Mouse (Mus musculus) liver, embryonic 14.5 days (tissue): ENCODE results near the gene AI413582.

ENCODE experiments used
- CTCF ChIP-seq: IDR thresholded peaks from 2 replicates; pipeline ENCODE4 v1.5.1; 2016; ENCODE audit warnings: antibody characterized with exemption, low read depth, control low read depth
- EP300 ChIP-seq: IDR thresholded peaks from 2 replicates; pipeline ENCODE4 v1.6.1; 2016; ENCODE audit warnings: antibody characterized with exemption, low read depth

DNA sequence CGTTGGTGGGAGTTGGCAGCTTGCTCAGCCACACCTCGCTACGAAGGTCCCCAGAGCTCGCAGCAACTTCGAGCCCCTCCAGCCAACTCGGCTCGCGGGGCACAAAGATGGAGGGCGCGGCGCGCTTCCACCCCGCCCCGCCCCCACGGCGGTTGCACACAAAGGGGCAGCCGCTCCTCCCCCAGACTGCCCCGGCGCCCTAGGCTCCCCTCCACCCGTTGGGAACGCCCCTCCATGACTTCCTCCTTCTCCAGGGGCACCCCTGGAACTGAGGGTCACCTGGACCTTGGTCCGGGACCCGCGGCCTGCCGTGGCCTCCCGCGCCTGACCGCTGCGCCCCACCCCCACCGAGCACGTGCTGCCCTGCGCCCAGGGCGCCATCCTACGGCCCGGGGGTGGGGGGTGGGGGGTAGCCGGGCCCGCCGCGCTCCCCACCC, 10.5 kb downstream of the AI413582 start:
- TF ChIP-seq EP300 (no peak), CTCF (no peak)
